Mouse (Mus musculus): ENCODE data around the gene Apba2. TPM values are rescaled to one million over a fixed set of nuclear protein-coding genes. Genes with fewer than 3 reads are reported as not detected.

The Apba2 gene
- polyA plus RNA-seq, 1 experiment = 0.48 TPM

DNA sequence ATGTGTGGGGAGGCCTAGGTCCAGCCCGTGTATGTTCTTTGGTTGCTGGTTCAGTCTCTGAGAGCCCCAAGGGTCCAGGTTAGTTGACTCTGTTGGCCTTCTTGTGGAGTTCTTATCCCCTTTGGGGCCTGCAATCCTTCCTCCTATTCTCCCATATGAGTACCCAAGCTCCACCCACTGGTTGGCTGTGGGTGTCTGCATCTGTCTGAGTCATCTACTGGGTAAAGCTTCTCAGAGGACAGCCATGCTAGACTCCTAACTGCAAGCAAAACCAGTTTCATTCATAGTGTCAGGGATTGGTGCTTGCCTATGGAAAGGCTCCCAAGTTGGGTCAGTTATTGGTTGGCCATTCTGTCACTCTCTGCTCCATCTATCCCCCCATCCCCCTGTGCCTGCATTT lies 29.8 kb downstream of the Apba2 start:
- no peaks in the 10 kb centered on the region for H3K4me1 ChIP-seq (ENCODE audit: control insufficient read depth, insufficient read depth, low read length)
- no peaks in the 10 kb centered on the region for H3K27me3 ChIP-seq (replicated peaks; ENCODE audit: control insufficient read depth, insufficient read depth, low read length)
- TF ChIP-seq POLR2A (IDR thresholded peaks at IDR 0.05; ENCODE audit: low read depth, low read length) (no peak), CTCF (conservative IDR thresholded peaks at IDR 0.05; ENCODE audit: insufficient read depth, insufficient read length, low read depth, low read length) (no peak)
- 91% methylated on average over 1 of the region's 1 CpGs for WGBS
- no peak overlapping the region for H3K4me3 ChIP-seq (ENCODE audit: insufficient read depth, low read depth, low read length)
- no peak for DNase-seq
- H3K36me3 ChIP-seq (ENCODE audit: control insufficient read depth, insufficient read depth, low read length) = no peaks in the 10 kb centered on the region
- no peak overlapping the region for H3K27ac ChIP-seq (ENCODE audit: insufficient read depth, low read depth, low read length)

DNA sequence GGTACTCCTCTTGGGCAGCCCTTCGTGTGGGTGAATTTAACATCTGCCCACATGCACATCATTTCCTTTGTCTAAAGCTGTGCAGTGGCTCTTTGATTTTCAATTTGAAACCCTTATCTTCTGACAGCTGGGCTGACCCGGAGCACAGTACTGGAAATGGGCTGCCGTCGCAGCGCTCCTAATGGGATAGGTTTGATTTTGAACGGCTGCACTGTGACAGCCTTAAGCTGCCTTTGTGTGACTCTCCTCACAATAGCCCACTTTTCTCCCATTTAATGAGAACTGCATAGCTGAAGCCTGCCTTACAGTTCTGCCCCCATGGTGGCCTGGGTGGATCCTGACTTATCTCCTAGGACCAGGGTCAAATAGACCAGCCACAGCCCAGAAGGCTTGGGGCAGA lies 31.9 kb downstream of the Apba2 start:
- H3K36me3 ChIP-seq (ENCODE audit: control insufficient read depth, insufficient read depth, low read length) = no peaks in the 10 kb centered on the region
- 84% methylated on average over 6 of the region's 6 CpGs for WGBS
- H3K27ac ChIP-seq (ENCODE audit: insufficient read depth, low read depth, low read length) = no peak overlapping the region
- no peak overlapping the region for H3K4me3 ChIP-seq (ENCODE audit: insufficient read depth, low read depth, low read length)
- no peaks in the 10 kb centered on the region for H3K27me3 ChIP-seq (replicated peaks; ENCODE audit: control insufficient read depth, insufficient read depth, low read length)
- TF ChIP-seq POLR2A (IDR thresholded peaks at IDR 0.05; ENCODE audit: low read depth, low read length) (no peak), CTCF (conservative IDR thresholded peaks at IDR 0.05; ENCODE audit: insufficient read depth, insufficient read length, low read depth, low read length) (no peak)
- DNase-seq = no peak
- no peaks in the 10 kb centered on the region for H3K4me1 ChIP-seq (ENCODE audit: control insufficient read depth, insufficient read depth, low read length)

DNA sequence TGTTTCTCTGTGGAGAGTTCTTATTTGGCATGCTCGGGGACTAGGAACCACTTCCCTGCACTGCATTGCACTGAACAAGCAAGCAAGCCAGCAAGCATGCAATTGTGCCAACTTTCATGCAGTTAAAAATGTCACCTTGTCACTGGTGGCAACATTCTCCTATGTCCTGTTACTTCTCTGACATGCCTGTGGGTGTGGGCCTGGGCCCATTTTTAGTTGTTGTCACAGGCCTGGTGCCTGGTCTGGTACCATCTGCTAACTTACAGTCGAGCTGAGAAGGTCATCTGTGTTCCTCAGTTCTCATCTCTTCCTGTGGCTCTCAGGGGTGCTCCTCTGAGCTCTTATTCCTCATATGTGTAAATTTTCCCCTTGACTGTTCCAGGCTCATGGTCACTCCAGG lies 33.8 kb downstream of the Apba2 start:
- no peaks in the 10 kb centered on the region for H3K27me3 ChIP-seq (replicated peaks; ENCODE audit: control insufficient read depth, insufficient read depth, low read length)
- H3K36me3 ChIP-seq (ENCODE audit: control insufficient read depth, insufficient read depth, low read length) = no peaks in the 10 kb centered on the region
- H3K4me1 ChIP-seq (ENCODE audit: control insufficient read depth, insufficient read depth, low read length) = no peaks in the 10 kb centered on the region
- no peak for TF ChIP-seq POLR2A (IDR thresholded peaks at IDR 0.05; ENCODE audit: low read depth, low read length)
- TF ChIP-seq CTCF (conservative IDR thresholded peaks at IDR 0.05; ENCODE audit: insufficient read depth, insufficient read length, low read depth, low read length) = no peak
- no peak overlapping the region for H3K27ac ChIP-seq (ENCODE audit: insufficient read depth, low read depth, low read length)
- H3K4me3 ChIP-seq (ENCODE audit: insufficient read depth, low read depth, low read length) = no peak overlapping the region
- no peak for DNase-seq
- 81% methylated on average over 2 of the region's 2 CpGs for WGBS

DNA sequence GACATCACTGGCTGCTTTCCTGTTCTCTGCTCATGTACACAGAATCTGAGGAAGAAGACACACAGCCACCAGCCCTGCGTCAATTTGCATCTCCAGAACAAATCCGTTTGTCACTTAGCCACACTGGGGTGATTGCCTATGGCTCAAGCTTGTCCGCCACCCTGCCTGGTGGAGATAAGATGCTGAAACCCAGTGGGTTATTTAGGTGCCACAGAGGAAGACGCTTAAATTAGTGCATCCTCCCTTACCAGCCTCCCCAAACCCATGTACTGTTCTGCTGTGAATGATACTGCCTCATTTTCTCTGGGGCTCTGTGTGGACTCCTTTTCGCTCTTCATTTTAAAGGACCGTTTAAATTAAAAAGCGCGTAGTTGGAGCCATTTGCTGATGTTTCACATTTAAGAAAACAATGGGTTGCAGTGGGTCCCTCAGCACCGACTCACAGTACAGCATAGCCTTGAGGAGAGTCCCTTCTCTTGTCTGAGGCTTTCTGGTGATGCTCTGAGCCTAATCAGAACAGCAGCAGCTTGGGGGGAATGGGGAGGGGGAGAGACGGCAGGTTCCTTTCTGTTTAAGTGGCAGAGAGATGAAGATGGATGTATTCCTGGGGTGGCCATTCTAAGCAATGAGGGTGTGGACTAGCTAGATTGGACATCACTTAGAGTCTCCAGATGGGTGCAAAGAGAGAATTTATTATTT lies 38.1 kb downstream of the Apba2 start:
- no peak for DNase-seq
- Histone ChIP-seq H3K4me1 (ENCODE audit: control insufficient read depth, insufficient read depth, low read length) (no peaks in the 10 kb centered on the region), H3K4me3 (ENCODE audit: insufficient read depth, low read depth, low read length) (no peak overlapping the region), H3K36me3 (ENCODE audit: control insufficient read depth, insufficient read depth, low read length) (no peaks in the 10 kb centered on the region), H3K27me3 (replicated peaks; ENCODE audit: control insufficient read depth, insufficient read depth, low read length) (no peaks in the 10 kb centered on the region), H3K27ac (ENCODE audit: insufficient read depth, low read depth, low read length) (no peak overlapping the region)
- TF ChIP-seq POLR2A (IDR thresholded peaks at IDR 0.05; ENCODE audit: low read depth, low read length) = no peak
- no peak for TF ChIP-seq CTCF (conservative IDR thresholded peaks at IDR 0.05; ENCODE audit: insufficient read depth, insufficient read length, low read depth, low read length)
- WGBS = 71% methylated on average over 10 of the region's 10 CpGs

DNA sequence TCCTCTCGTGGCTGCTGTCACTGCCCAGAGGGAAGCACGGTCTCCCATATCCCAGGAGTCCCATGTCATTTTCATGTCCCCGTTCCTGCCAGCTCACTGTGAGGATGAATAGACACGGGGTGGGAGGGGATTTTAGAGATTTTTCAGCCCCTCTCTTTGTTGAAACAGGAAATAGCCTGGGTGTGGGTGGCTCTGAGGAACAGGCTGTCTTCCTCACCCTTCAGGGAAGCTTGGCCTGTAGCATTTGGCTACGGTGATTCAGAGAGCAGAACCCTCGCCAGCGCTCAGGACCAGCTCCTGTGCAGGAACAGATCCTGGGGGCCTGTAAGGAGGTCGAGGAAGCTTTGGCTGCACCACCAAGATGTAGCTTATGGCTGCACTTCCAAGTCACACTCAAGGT lies 45.3 kb downstream of the Apba2 start:
- 69% methylated on average over 8 of the region's 8 CpGs for WGBS
- DNase-seq = no peak
- TF ChIP-seq POLR2A (IDR thresholded peaks at IDR 0.05; ENCODE audit: low read depth, low read length) (no peak), CTCF (conservative IDR thresholded peaks at IDR 0.05; ENCODE audit: insufficient read depth, insufficient read length, low read depth, low read length) (no peak)
- no peaks in the 10 kb centered on the region for H3K27me3 ChIP-seq (replicated peaks; ENCODE audit: control insufficient read depth, insufficient read depth, low read length)
- H3K4me1 ChIP-seq (ENCODE audit: control insufficient read depth, insufficient read depth, low read length) = no peaks in the 10 kb centered on the region
- no peak overlapping the region for H3K27ac ChIP-seq (ENCODE audit: insufficient read depth, low read depth, low read length)
- H3K36me3 ChIP-seq (ENCODE audit: control insufficient read depth, insufficient read depth, low read length) = no peaks in the 10 kb centered on the region
- H3K4me3 ChIP-seq (ENCODE audit: insufficient read depth, low read depth, low read length) = no peak overlapping the region

DNA sequence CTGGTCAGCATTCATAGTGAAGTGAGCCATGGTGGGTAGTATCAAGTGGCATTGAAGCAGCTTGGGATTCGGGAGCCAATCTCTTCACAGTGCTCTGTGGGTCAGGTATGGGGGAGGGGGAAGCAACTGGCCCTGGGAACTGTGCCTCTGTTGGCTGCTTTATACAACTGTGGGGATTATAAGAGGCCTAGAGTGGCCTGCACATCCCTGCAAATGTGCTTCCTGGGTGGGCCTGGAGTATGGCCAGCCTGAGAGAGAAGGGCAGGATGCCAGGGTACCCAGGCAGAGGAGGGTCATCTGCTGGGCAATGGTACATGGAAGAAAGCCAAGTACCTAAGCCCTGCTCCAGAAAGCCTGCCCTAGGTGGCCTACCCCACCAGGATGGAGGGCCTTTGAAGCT lies 49.4 kb downstream of the Apba2 start:
- no peaks in the 10 kb centered on the region for H3K27me3 ChIP-seq (replicated peaks; ENCODE audit: control insufficient read depth, insufficient read depth, low read length)
- TF ChIP-seq POLR2A (IDR thresholded peaks at IDR 0.05; ENCODE audit: low read depth, low read length) = no peak
- no peak for TF ChIP-seq CTCF (conservative IDR thresholded peaks at IDR 0.05; ENCODE audit: insufficient read depth, insufficient read length, low read depth, low read length)
- H3K4me1 ChIP-seq (ENCODE audit: control insufficient read depth, insufficient read depth, low read length) = no peaks in the 10 kb centered on the region
- H3K36me3 ChIP-seq (ENCODE audit: control insufficient read depth, insufficient read depth, low read length) = no peaks in the 10 kb centered on the region
- DNase-seq = no peak
- no peak overlapping the region for H3K27ac ChIP-seq (ENCODE audit: insufficient read depth, low read depth, low read length)
- H3K4me3 ChIP-seq (ENCODE audit: insufficient read depth, low read depth, low read length) = no peak overlapping the region
- 54% methylated on average over 1 of the region's 1 CpGs for WGBS

DNA sequence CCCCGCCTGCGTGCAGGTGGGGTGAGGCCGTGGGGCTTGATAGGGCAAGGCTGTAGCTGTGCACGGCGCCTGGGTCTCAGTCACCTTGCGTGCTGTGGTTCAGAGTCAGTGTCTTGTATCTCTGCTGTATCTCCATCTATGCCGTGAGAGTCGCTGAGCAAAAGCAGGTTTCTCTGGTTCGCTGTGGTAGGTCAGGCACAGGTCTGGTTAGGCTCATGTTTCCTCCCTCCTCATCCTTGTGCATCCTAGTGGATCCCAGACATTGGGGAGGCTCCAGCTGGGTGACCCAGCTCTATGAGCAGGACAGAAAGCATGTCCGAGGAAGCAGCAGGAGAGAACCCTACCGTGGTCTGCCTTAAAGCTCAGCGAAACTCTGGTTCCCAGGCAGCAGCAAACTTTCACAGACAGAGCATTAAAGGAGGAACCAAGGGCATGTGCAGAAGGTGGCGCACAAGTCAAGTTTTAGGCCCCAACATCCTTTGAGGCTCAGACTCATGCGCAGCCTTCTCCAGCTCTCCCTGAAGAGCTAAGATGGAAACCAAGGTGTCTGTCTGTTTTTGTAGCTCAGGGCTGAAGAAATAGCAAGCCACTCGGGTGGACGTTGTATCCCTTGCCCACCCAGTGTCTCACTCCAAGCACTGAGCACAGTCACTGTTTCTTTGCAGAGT lies 51.2 kb downstream of the Apba2 start:
- TF ChIP-seq CTCF (conservative IDR thresholded peaks at IDR 0.05; ENCODE audit: insufficient read depth, insufficient read length, low read depth, low read length) (no peak; the same call in 1 of the 2 replicates), POLR2A (IDR thresholded peaks at IDR 0.05; ENCODE audit: low read depth, low read length) (no peak)
- Histone ChIP-seq H3K4me3 (ENCODE audit: insufficient read depth, low read depth, low read length) (no peak overlapping the region), H3K36me3 (ENCODE audit: control insufficient read depth, insufficient read depth, low read length) (no peaks in the 10 kb centered on the region), H3K4me1 (ENCODE audit: control insufficient read depth, insufficient read depth, low read length) (no peaks in the 10 kb centered on the region), H3K27ac (ENCODE audit: insufficient read depth, low read depth, low read length) (no peak overlapping the region), H3K27me3 (replicated peaks; ENCODE audit: control insufficient read depth, insufficient read depth, low read length) (no peaks in the 10 kb centered on the region)
- 49% methylated on average over 14 of the region's 16 CpGs for WGBS
- DNase-seq = no peak

All from kidney, adult 2 months (tissue).